Mouse (Mus musculus): ENCODE data around the gene Mal.

- TF ChIP-seq CTCF (IDR thresholded peaks at IDR 0.05; ENCODE audit: control insufficient read depth, insufficient read depth, low read length): no peak
- TF ChIP-seq POLR2A (IDR thresholded peaks at IDR 0.05; ENCODE audit: borderline replicate concordance, control insufficient read depth, low read depth, low read length): no peak
Measured at GRCm38 (mm10) chr2:127646875-127647274, 9.6 kb downstream of the Mal start.

All from bone marrow, adult 2 months (tissue).